16 mouse cellular contexts compared by ENCODE assay signal in the genomic region with DNA sequence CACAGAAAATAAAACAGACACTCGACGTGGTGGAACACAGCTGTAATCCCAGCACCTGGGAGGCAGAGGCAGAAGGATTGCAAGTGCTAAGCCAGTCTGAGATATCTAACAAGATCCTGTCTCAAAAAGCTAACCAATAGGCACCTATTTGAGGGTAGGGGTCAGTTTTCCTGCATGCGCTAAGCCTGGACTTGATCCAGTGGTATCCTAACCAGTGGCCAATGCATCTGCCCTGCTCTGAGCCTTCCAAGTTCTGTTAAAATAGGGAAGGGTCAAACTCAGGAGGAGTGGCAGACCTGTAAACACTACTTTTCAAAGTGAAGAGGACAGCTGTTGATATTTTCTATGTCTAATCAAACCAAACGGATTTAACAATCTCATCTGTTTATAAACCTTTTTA. TPM values are rescaled to one million over a fixed set of nuclear protein-coding genes. Genes with fewer than 3 reads are reported as not detected.
DNase-seq lines count a peak whose midpoint lies in the region; ATAC-seq and TF ChIP-seq lines count a peak whose summit lies in the region.
"Had no signal": no experiment of that assay in that cellular context is flagged by ENCODE, and none has a peak within 500 bp of the region (broad histone marks: within the 10 kb centered on the region; RNA-seq: fewer than 3 reads in every experiment).

No protein-coding gene starts in this region.

- no peaks in the 10 kb centered on the region for H3K4me1 ChIP-seq in heart, postnatal 0 days (ENCODE audit: control insufficient read depth, insufficient read depth)
- H3K4me1 ChIP-seq in forebrain, embryonic 13.5 days, result peaks cover 17% of the 10 kb centered on the region
- peaks cover 24% of the 10 kb centered on the region for H3K4me1 ChIP-seq in forebrain, embryonic 16.5 days (replicated peaks; ENCODE audit: control insufficient read depth, insufficient read depth, low read length)
- H3K4me1 ChIP-seq in midbrain, embryonic 13.5 days (replicated peaks), result peaks cover 24% of the 10 kb centered on the region
- H3K4me1 ChIP-seq: limb, embryonic 15.5 days had no signal

- intact Hi-C loops in heart, postnatal 25 days (cut with DNase I), result no loop called here

- no peak overlapping the region for H3K4me3 ChIP-seq in heart, postnatal 0 days (ENCODE audit: low read depth, low read length)
- no peak overlapping the region for H3K4me3 ChIP-seq in forebrain, embryonic 13.5 days
- H3K4me3 ChIP-seq in forebrain, embryonic 16.5 days (replicated peaks; ENCODE audit: low read length), result no peak overlapping the region
- no peak overlapping the region for H3K4me3 ChIP-seq in midbrain, embryonic 13.5 days (replicated peaks)
- H3K4me3 ChIP-seq: limb, embryonic 15.5 days had no signal

- H3K27me3 ChIP-seq in heart, postnatal 0 days (ENCODE audit: control insufficient read depth, insufficient read depth, low read length), result no peaks in the 10 kb centered on the region
- H3K27me3 ChIP-seq in forebrain, embryonic 13.5 days, result no peaks in the 10 kb centered on the region
- H3K27me3 ChIP-seq in forebrain, embryonic 16.5 days (replicated peaks; ENCODE audit: control insufficient read depth, insufficient read depth, low read length), result no peaks in the 10 kb centered on the region
- no peaks in the 10 kb centered on the region for H3K27me3 ChIP-seq in midbrain, embryonic 13.5 days
- H3K27me3 ChIP-seq: limb, embryonic 15.5 days had no signal

- H3K9ac ChIP-seq in heart, postnatal 0 days (replicated peaks; ENCODE audit: low read depth, low read length), result no peak overlapping the region
- H3K9ac ChIP-seq in forebrain, embryonic 13.5 days, result no peak overlapping the region
- no peak overlapping the region for H3K9ac ChIP-seq in forebrain, embryonic 16.5 days (replicated peaks; ENCODE audit: low read depth, low read length)
- H3K9ac ChIP-seq in midbrain, embryonic 13.5 days (replicated peaks), result no peak overlapping the region
- H3K9ac ChIP-seq: limb, embryonic 15.5 days had no signal

- no peak for ATAC-seq in heart, postnatal 0 days (ENCODE audit: insufficient read depth, low read depth)
- ATAC-seq in forebrain, embryonic 13.5 days, result no peak
- ATAC-seq in forebrain, embryonic 16.5 days, result no peak
- ATAC-seq in midbrain, embryonic 13.5 days, result no peak
- ATAC-seq: inflammation-experienced regulatory T-cells, adult 6 months had no signal

- no peak overlapping the region for H3K4me2 ChIP-seq in heart, postnatal 0 days (ENCODE audit: low read depth, low read length)
- no peak overlapping the region for H3K4me2 ChIP-seq in forebrain, embryonic 13.5 days
- H3K4me2 ChIP-seq in forebrain, embryonic 16.5 days (ENCODE audit: low read length), result no peak overlapping the region
- H3K4me2 ChIP-seq in midbrain, embryonic 13.5 days (replicated peaks), result no peak overlapping the region
- H3K4me2 ChIP-seq: limb, embryonic 15.5 days had no signal

- TF ChIP-seq CTCF in heart, postnatal 0 days (IDR thresholded peaks at IDR 0.05; ENCODE audit: low read depth), result no peak

- H3K27ac ChIP-seq in heart, postnatal 0 days (ENCODE audit: low read depth), result peak overlapping the region; percentile 54; the same call in 1 of the 2 replicates
- H3K27ac ChIP-seq in forebrain, embryonic 13.5 days, result peak overlapping the region; percentile 89
- peak overlapping the region; percentile 93 for H3K27ac ChIP-seq in forebrain, embryonic 16.5 days (ENCODE audit: low read length)
- peak overlapping the region; percentile 91 for H3K27ac ChIP-seq in midbrain, embryonic 13.5 days
- H3K27ac ChIP-seq: limb, embryonic 15.5 days; stomach, postnatal 0 days had no signal

- WGBS in heart, postnatal 0 days, result 88% methylated on average over 4 of the region's 4 CpGs
- WGBS in forebrain, embryonic 13.5 days, result 87% methylated on average over 4 of the region's 4 CpGs
- 87% methylated on average over 4 of the region's 4 CpGs for WGBS in forebrain, embryonic 16.5 days
- WGBS in midbrain, embryonic 13.5 days, result 90% methylated on average over 4 of the region's 4 CpGs

- no peaks in the 10 kb centered on the region for H3K9me3 ChIP-seq in heart, postnatal 0 days (replicated peaks; ENCODE audit: control insufficient read depth, low read length)
- H3K9me3 ChIP-seq in forebrain, embryonic 13.5 days (replicated peaks), result no peaks in the 10 kb centered on the region
- no peaks in the 10 kb centered on the region for H3K9me3 ChIP-seq in forebrain, embryonic 16.5 days (ENCODE audit: control insufficient read depth, low read length)
- H3K9me3 ChIP-seq in midbrain, embryonic 13.5 days, result no peaks in the 10 kb centered on the region
- H3K9me3 ChIP-seq: limb, embryonic 15.5 days had no signal

- no peak for DNase-seq in heart, postnatal 0 days (ENCODE audit: low spot score)
- no peak for DNase-seq in heart, postnatal 25 days (ENCODE audit: low spot score)
- no peak for DNase-seq in embryo, embryonic 9.5 days (ENCODE audit: extremely low spot score)
- DNase-seq in adrenal gland, postnatal 4 days (ENCODE audit: low spot score in 2 of 2), result no peak
- DNase-seq: cerebellum, adult 9-10 months; gastrocnemius, postnatal 14 days; kidney, adult 8-10 months; kidney, postnatal 4 days; lung, postnatal 14 days; right cerebral cortex, postnatal 14 days had no signal

- no peak for TF ChIP-seq EP300 in heart, postnatal 0 days (IDR thresholded peaks at IDR 0.05; ENCODE audit: low read depth)

- peaks cover 40% of the 10 kb centered on the region for H3K36me3 ChIP-seq in heart, postnatal 0 days (replicated peaks; ENCODE audit: control insufficient read depth, insufficient read depth, low read length)
- H3K36me3 ChIP-seq in forebrain, embryonic 13.5 days (ENCODE audit: poor library complexity, severe bottlenecking), result peaks cover 46% of the 10 kb centered on the region
- H3K36me3 ChIP-seq in forebrain, embryonic 16.5 days (ENCODE audit: control insufficient read depth, insufficient read depth), result peaks cover 11% of the 10 kb centered on the region; the same call in 1 of the 2 replicates
- H3K36me3 ChIP-seq in midbrain, embryonic 13.5 days, result peaks cover 42% of the 10 kb centered on the region

RNA-seq across cellular contexts. Expression of gene Mfap3, which starts 13.8 kb away (rescaled TPM):
- total RNA-seq in heart, postnatal 0 days (2014; rRNA removed; ENCODE audit: low replicate concordance), result 16.3 and 19.4 TPM in 2 replicates
- polyA plus RNA-seq in heart, postnatal 0 days (2015; fragmentation: Nextera tagmentation; extraction: Ambion mirVana), result 19.5 and 23.1 TPM in 2 replicates
- total RNA-seq in heart, postnatal 25 days (2021), result 10 to 100 TPM; 13.3 to 13.7 TPM
- 61.6 and 62.6 TPM in 2 replicates for polyA plus RNA-seq in forebrain, embryonic 13.5 days (2015; fragmentation: Nextera tagmentation; extraction: Ambion mirVana)
- polyA plus RNA-seq in forebrain, embryonic 16.5 days (2015; fragmentation: Nextera tagmentation; extraction: Ambion mirVana), result 63.8 and 72.7 TPM in 2 replicates
- polyA plus RNA-seq in midbrain, embryonic 13.5 days (2015; fragmentation: Nextera tagmentation; extraction: Ambion mirVana), result 60.4 and 63.4 TPM in 2 replicates
- total RNA-seq in adrenal gland, postnatal 4 days (2021), result 10 to 100 TPM; 41.0 to 45.2 TPM

RNA-seq across cellular contexts. Expression of gene Fam114a2, which starts 13.9 kb away (rescaled TPM):
- 23.6 and 41.8 TPM in 2 replicates for total RNA-seq in heart, postnatal 0 days (2014; rRNA removed; ENCODE audit: low replicate concordance)
- 50.6 and 56.2 TPM in 2 replicates for polyA plus RNA-seq in heart, postnatal 0 days (2015; fragmentation: Nextera tagmentation; extraction: Ambion mirVana)
- 10 to 100 TPM; 39.1 to 41.9 TPM for total RNA-seq in heart, postnatal 25 days (2021)
- 92.9 TPM in 2 replicates for polyA plus RNA-seq in forebrain, embryonic 13.5 days (2015; fragmentation: Nextera tagmentation; extraction: Ambion mirVana)
- polyA plus RNA-seq in forebrain, embryonic 16.5 days (2015; fragmentation: Nextera tagmentation; extraction: Ambion mirVana), result 111 TPM in 2 replicates
- polyA plus RNA-seq in midbrain, embryonic 13.5 days (2015; fragmentation: Nextera tagmentation; extraction: Ambion mirVana), result 93.2 TPM in 2 replicates
- 10 to 100 TPM; 54.9 to 60.5 TPM for total RNA-seq in adrenal gland, postnatal 4 days (2021)
